Comparison of ENCODE assay signal across 16 mouse cellular contexts in genomic region chr10:74908431-74908830, GRCm38 (mm10).
"Had no signal": no experiment of that assay in that cellular context is flagged by ENCODE, and none has a peak within 500 bp of the region (broad histone marks: within the 10 kb centered on the region; RNA-seq: fewer than 3 reads in every experiment).

No protein-coding gene starts in this region.

- H3K4me1 ChIP-seq: neural tube, embryonic 13.5 days; neural tube, embryonic 15.5 days; stomach, embryonic 15.5 days had no signal

- H3K27ac ChIP-seq: neural tube, embryonic 13.5 days; neural tube, embryonic 15.5 days; stomach, embryonic 15.5 days; stomach, postnatal 0 days had no signal

- H3K9ac ChIP-seq: neural tube, embryonic 13.5 days; neural tube, embryonic 15.5 days; stomach, embryonic 15.5 days had no signal

- DNase-seq: retina, postnatal 1 day; right cerebral cortex, adult 18-20 months; right cerebral cortex, postnatal 14 days; right cerebral cortex, postnatal 25 days; right cerebral cortex, postnatal 4 days; spleen, adult 18-20 months; thymus, adult 18-20 months; thymus, adult 2 months; thymus, postnatal 14 days; thymus, postnatal 25 days; thymus, postnatal 36 days; thymus, postnatal 4 days had no signal

- H3K36me3 ChIP-seq: neural tube, embryonic 13.5 days; neural tube, embryonic 15.5 days; stomach, embryonic 15.5 days had no signal

- H3K9me3 ChIP-seq: neural tube, embryonic 13.5 days; neural tube, embryonic 15.5 days; stomach, embryonic 15.5 days had no signal

- H3K4me2 ChIP-seq: neural tube, embryonic 13.5 days; neural tube, embryonic 15.5 days; stomach, embryonic 15.5 days had no signal

- H3K27me3 ChIP-seq: neural tube, embryonic 13.5 days; neural tube, embryonic 15.5 days; stomach, embryonic 15.5 days had no signal

- H3K4me3 ChIP-seq: neural tube, embryonic 13.5 days; neural tube, embryonic 15.5 days; stomach, embryonic 15.5 days had no signal
